Mouse (Mus musculus): ENCODE results near the gene Secisbp2.

- TF ChIP-seq EP300 (IDR thresholded peaks at IDR 0.05; ENCODE audit: insufficient read depth, low read depth, low read length) (no peak), CTCF (IDR thresholded peaks at IDR 0.05) (no peak)
Observed at GRCm38 (mm10) chr13:51720556-51720955, 69.1 kb downstream of the Secisbp2 start.

Data from heart, adult 2 months (tissue).